Mouse (Mus musculus) embryonic fibroblast, embryonic 13.5 days (primary cell): Measurements from ENCODE around the gene Tshz2.

Experiments
- CTCF ChIP-seq: IDR thresholded peaks from 2 replicates; pipeline ENCODE4 v1.5.1; 2011; ENCODE audit warnings: mild to moderate bottlenecking, control low read depth, low read length, moderate library complexity, borderline replicate concordance; ENCODE audit not compliant: insufficient read depth
- POLR2A ChIP-seq: IDR thresholded peaks from 2 replicates; pipeline ENCODE4 v1.6.1; 2011; ENCODE audit warnings: low read depth, mild to moderate bottlenecking, control low read depth, low read length, moderate library complexity

GRCm38 (mm10) chr2:169590412-169590811, 42.4 kb upstream of the Tshz2 start:
- TF ChIP-seq CTCF (no peak), POLR2A (no peak)
